Mouse (Mus musculus) neural tube, embryonic 15.5 days (tissue): ENCODE results near the gene Srsf11. TPM values are rescaled to one million over a fixed set of nuclear protein-coding genes. Genes with fewer than 3 reads are reported as not detected.
A peak's percentile ranks its signal among the peaks of the same experiment; 100 is the strongest.

Source experiments
- ATAC-seq: fragments of 200-750 bp; cut with Nextera tagmentation; 2 replicates; pipeline ENCODE4 v1.8.0; 2017; ENCODE audit warnings: mild to moderate bottlenecking, moderate TSS enrichment, moderate library complexity; ENCODE audit not compliant: low FRiP score
- H3K27ac ChIP-seq: fragments of 300-500 bp; sonication (generic); replicated peaks from 2 replicates; pipeline ENCODE4 v1.5.1; 2015; ENCODE audit warnings: mild to moderate bottlenecking, inconsistent platforms
- H3K27me3 ChIP-seq: fragments of 300-500 bp; sonication (generic); replicated peaks from 2 replicates; pipeline ENCODE4 v1.6.1; 2015; ENCODE audit warnings: inconsistent platforms
- H3K36me3 ChIP-seq: fragments of 300-500 bp; sonication (generic); 2 replicates; pipeline ENCODE4 v1.6.1; 2015; ENCODE audit warnings: inconsistent platforms
- H3K4me1 ChIP-seq: fragments of 300-500 bp; sonication (generic); 2 replicates; pipeline ENCODE4 v1.6.1; 2015; ENCODE audit warnings: inconsistent platforms
- H3K4me2 ChIP-seq: fragments of 300-500 bp; sonication (generic); 2 replicates; pipeline ENCODE4 v1.6.1; 2015; ENCODE audit warnings: inconsistent platforms, mild to moderate bottlenecking, moderate library complexity
- H3K4me3 ChIP-seq: fragments of 300-500 bp; sonication (generic); replicated peaks from 2 replicates; pipeline ENCODE4 v1.5.1; 2015; ENCODE audit warnings: mild to moderate bottlenecking, inconsistent platforms
- H3K9ac ChIP-seq: fragments of 300-500 bp; sonication (generic); replicated peaks from 2 replicates; pipeline ENCODE4 v1.6.1; 2015; ENCODE audit warnings: mild to moderate bottlenecking, inconsistent platforms
- H3K9me3 ChIP-seq: fragments of 300-500 bp; sonication (generic); replicated peaks from 2 replicates; pipeline ENCODE4 v1.6.1; 2016; ENCODE audit warnings: inconsistent platforms
- WGBS: fragments of 180-500 bp; shearing (Covaris S2); methylation state at CpG from one replicate; pipeline ENCODE4 v1.1.7; 2015; ENCODE audit warnings: mixed read lengths; 5-methylcytosine and 5-hydroxymethylcytosine counted together
- polyA plus RNA-seq: library from polyadenylated mRNA; unstranded; fragments of >200 nt; fragmentation: Nextera tagmentation; extraction: Ambion mirVana; gene quantifications from 2 replicates; pipeline ENCODE4 v1.2.1, GENCODE M21; 2015

Srsf11 gene
- 228 and 246 TPM in 2 replicates for polyA plus RNA-seq

GRCm38 (mm10) chr3:158036329-158036988, at the start of gene Srsf11, which contains the start of gene Lrrc40:
Gene Srsf11, minus strand, starts transcription at chr3:158036639.
Gene Lrrc40, plus strand, starts transcription at chr3:158036662.
- ATAC-seq: peak; percentile 96
- Histone ChIP-seq H3K27me3 (no peaks in the 10 kb centered on the region), H3K27ac (peak within 1 kb of the TSS; percentile 85), H3K9ac (peak within 1 kb of the TSS; percentile 90), H3K36me3 (no peaks in the 10 kb centered on the region), H3K4me1 (peaks cover 34% of the 10 kb centered on the region), H3K9me3 (no peaks in the 10 kb centered on the region), H3K4me2 (peak within 1 kb of the TSS; percentile 71), H3K4me3 (peak within 1 kb of the TSS; percentile 90)
- WGBS: under 1% methylated on average over 55 of the region's 55 CpGs

DNA sequence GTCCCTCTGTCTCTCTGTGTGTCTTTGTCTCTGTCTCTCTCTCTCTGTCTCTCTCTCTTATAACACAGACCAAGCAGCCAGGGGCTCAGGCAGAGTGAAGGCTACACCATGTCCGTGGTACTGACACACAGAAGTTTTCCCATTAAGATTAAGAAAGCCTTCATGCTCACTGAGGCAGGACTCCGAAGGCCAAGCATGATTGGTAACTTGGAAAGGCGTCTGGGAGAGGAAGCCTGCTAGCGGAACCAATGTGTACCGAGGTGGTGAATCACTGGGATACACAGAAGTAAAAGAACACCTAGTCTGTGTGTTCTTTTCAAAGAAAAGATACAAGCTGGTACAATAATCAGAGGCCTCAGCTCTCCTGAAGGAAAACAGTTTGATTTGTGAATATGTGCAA, 41.4 kb upstream of the Srsf11 start:
- Histone ChIP-seq H3K4me3 (no peak overlapping the region), H3K27ac (no peak overlapping the region), H3K4me1 (no peaks in the 10 kb centered on the region), H3K36me3 (no peaks in the 10 kb centered on the region; the same call in 1 of the 2 replicates), H3K27me3 (no peaks in the 10 kb centered on the region), H3K9ac (no peak overlapping the region), H3K4me2 (no peak overlapping the region), H3K9me3 (no peaks in the 10 kb centered on the region)
- no peak for ATAC-seq
- 77% methylated on average over 5 of the region's 5 CpGs for WGBS

- Histone ChIP-seq H3K27ac (no peak overlapping the region), H3K9ac (no peak overlapping the region), H3K4me1 (no peaks in the 10 kb centered on the region), H3K4me3 (no peak overlapping the region), H3K4me2 (no peak overlapping the region), H3K27me3 (no peaks in the 10 kb centered on the region), H3K36me3 (no peaks in the 10 kb centered on the region; the same call in 1 of the 2 replicates), H3K9me3 (no peaks in the 10 kb centered on the region)
- ATAC-seq: no peak
- WGBS: 39% methylated on average over 1 of the region's 1 CpGs
These were observed 40.9 kb upstream of the Srsf11 start for GRCm38 (mm10) chr3:158077380-158077772.

GRCm38 (mm10) chr3:158076685-158077379, 40.4 kb upstream of the Srsf11 start:
- H3K36me3 ChIP-seq: no peaks in the 10 kb centered on the region; the same call in 1 of the 2 replicates
- no peak for ATAC-seq
- H3K4me1 ChIP-seq: no peaks in the 10 kb centered on the region
- no peaks in the 10 kb centered on the region for H3K27me3 ChIP-seq
- H3K9ac ChIP-seq: no peak overlapping the region
- H3K4me2 ChIP-seq: no peak overlapping the region
- H3K4me3 ChIP-seq: no peak overlapping the region
- no peaks in the 10 kb centered on the region for H3K9me3 ChIP-seq
- 44% methylated on average over 4 of the region's 4 CpGs for WGBS
- no peak overlapping the region for H3K27ac ChIP-seq

DNA sequence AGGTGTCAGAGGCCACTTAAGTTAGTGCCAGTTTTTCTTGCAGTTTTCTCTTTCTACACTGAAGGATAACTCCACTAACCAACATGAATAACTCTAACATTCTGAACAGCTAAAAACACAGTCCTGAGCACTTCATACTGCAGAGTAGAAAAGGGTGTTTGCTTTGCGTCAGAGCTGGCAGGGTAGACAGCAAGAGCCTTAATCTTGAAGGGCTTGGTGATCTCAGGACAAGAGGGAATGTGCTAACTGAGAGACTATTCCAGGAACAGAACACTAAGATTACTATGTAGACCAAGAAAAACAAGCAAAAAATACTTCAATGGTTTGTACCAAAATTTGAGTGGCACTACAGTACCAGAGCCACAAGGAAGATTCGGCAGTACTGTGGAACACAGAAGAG, 38.6 kb upstream of the Srsf11 start:
- no peak overlapping the region for H3K4me2 ChIP-seq
- no peaks in the 10 kb centered on the region for H3K9me3 ChIP-seq
- WGBS: 93% methylated on average over 2 of the region's 2 CpGs
- H3K27ac ChIP-seq: no peak overlapping the region
- no peaks in the 10 kb centered on the region for H3K4me1 ChIP-seq
- no peaks in the 10 kb centered on the region for H3K27me3 ChIP-seq
- H3K4me3 ChIP-seq: no peak overlapping the region
- ATAC-seq: no peak
- H3K9ac ChIP-seq: no peak overlapping the region
- no peaks in the 10 kb centered on the region; the same call in 1 of the 2 replicates for H3K36me3 ChIP-seq

- 65% methylated on average over 9 of the region's 9 CpGs for WGBS
- H3K4me1 ChIP-seq: no peaks in the 10 kb centered on the region
- ATAC-seq: no peak
- no peak overlapping the region for H3K4me2 ChIP-seq
- H3K27me3 ChIP-seq: no peaks in the 10 kb centered on the region
- H3K9me3 ChIP-seq: no peaks in the 10 kb centered on the region
- H3K9ac ChIP-seq: no peak overlapping the region
- H3K4me3 ChIP-seq: no peak overlapping the region
- H3K36me3 ChIP-seq: peaks cover 7% of the 10 kb centered on the region
- no peak overlapping the region for H3K27ac ChIP-seq
These were observed 32.3 kb upstream of the Srsf11 start for GRCm38 (mm10) chr3:158068613-158069263.

DNA sequence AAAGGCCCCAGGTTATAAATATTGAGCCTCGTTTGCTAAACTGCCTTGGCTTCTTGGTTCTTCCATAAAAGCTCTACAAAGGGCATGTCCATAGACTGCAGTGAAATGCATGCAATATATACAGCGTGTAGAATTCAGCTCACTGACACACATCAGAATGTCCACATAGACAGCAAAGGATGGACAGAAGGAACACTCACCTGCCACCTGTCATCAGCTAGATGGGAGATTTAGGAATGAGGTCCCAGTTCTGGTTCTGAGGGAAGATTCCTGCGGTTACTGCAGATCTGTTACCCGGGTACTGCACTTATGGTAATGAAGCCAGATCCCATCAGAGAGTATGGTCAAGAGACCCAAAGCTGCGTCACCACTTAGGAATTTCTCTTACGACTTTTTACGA, 31.5 kb upstream of the Srsf11 start:
- Histone ChIP-seq H3K9ac (no peak overlapping the region), H3K4me2 (no peak overlapping the region), H3K27ac (no peak overlapping the region), H3K4me1 (no peaks in the 10 kb centered on the region), H3K27me3 (no peaks in the 10 kb centered on the region), H3K9me3 (no peaks in the 10 kb centered on the region), H3K4me3 (no peak overlapping the region), H3K36me3 (peaks cover 7% of the 10 kb centered on the region)
- no peak for ATAC-seq
- WGBS: 83% methylated on average over 7 of the region's 7 CpGs

DNA sequence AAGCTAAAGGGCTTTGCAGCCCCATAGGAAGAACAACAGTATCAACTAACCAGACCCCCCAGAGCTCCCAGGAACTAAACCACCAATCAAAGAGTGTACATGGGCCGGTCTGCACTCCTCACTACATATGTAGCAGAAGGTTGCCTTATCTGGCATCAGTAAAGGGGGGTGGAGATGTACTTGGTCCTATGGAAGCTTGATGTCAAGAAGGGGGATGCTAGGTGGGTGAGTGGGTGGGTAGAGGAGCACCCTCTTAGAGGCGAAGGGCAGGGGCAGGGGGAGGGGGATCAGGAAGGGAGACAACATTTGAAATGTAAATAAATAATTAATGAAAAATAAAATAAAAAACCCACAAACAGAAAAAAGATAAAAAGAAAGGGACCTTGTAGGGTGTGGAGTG, 28.8 kb upstream of the Srsf11 start:
- Histone ChIP-seq H3K4me1 (no peaks in the 10 kb centered on the region), H3K27me3 (no peaks in the 10 kb centered on the region), H3K9ac (no peak overlapping the region), H3K36me3 (peaks cover 7% of the 10 kb centered on the region), H3K4me3 (no peak overlapping the region), H3K9me3 (no peaks in the 10 kb centered on the region), H3K27ac (no peak overlapping the region), H3K4me2 (no peak overlapping the region)
- no peak for ATAC-seq
- WGBS: 99% methylated on average over 2 of the region's 2 CpGs

DNA sequence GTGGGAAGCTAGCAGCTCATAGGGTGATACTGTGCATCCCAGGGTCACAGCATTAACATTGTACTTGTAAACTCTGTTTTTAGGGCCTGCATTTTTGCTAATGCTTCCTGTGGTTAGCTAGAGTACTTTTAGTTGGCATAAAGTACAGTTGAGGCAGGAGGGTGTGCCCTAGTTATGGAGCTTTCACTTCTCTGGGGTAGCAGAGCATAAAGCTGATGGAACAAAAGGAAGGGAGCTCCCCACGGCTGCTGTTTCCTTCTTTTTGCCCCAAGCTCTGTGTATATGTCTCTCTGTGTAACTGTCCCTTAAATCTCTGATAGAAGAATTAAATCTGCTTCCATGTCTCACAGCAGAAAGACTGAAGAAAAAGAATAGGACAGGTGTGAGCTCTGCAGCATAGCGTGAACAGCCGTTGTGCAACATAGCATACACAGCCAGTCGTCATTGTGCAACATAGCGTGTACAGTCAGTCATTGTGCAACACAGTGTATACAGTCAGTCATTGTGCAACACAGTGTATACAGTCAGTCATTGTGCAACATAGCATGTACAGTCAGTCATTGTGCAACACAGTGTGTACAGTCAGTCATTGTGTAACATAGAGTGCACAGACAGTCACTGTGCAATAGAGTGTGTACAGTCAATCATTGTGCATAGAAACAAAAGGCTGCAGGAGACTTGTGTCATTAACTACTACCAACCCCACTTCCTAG, 25.5 kb upstream of the Srsf11 start:
- Histone ChIP-seq H3K4me2 (no peak overlapping the region), H3K9ac (no peak overlapping the region), H3K36me3 (peaks cover 22% of the 10 kb centered on the region), H3K9me3 (no peaks in the 10 kb centered on the region), H3K27me3 (no peaks in the 10 kb centered on the region), H3K4me3 (no peak overlapping the region), H3K27ac (no peak overlapping the region), H3K4me1 (no peaks in the 10 kb centered on the region)
- 91% methylated on average over 5 of the region's 5 CpGs for WGBS
- no peak for ATAC-seq

- no peak for ATAC-seq
- 96% methylated on average over 2 of the region's 2 CpGs for WGBS
- Histone ChIP-seq H3K27ac (no peak overlapping the region), H3K9ac (no peak overlapping the region), H3K36me3 (peaks cover 33% of the 10 kb centered on the region), H3K27me3 (no peaks in the 10 kb centered on the region), H3K4me1 (no peaks in the 10 kb centered on the region), H3K9me3 (no peaks in the 10 kb centered on the region), H3K4me3 (no peak overlapping the region), H3K4me2 (no peak overlapping the region)
These were observed 24.3 kb upstream of the Srsf11 start for GRCm38 (mm10) chr3:158060621-158061291.

DNA sequence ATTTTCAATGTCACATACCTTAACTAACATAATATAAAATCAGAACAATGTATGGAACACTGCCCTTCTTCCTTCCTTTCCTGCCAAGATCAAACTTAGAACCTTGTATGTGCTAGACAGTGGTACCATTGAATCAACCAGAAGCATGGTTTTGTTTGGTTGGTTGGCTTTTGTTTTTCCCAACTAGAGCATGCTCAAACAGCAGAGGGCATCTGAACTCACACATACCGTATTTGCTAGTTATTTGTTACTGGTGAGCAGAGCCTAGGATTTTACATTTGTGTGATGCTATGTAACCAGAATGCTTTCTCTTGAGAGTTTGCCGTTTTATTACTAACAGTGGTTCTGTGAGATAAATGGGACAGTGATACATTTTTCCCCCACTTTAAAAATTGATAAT, 13.1 kb upstream of the Srsf11 start:
- Histone ChIP-seq H3K36me3 (peaks cover 14% of the 10 kb centered on the region; the same call in 1 of the 2 replicates), H3K4me3 (no peak overlapping the region), H3K4me2 (no peak overlapping the region), H3K9ac (no peak overlapping the region), H3K4me1 (no peaks in the 10 kb centered on the region), H3K9me3 (no peaks in the 10 kb centered on the region), H3K27me3 (no peaks in the 10 kb centered on the region), H3K27ac (no peak overlapping the region)
- 78% methylated on average over 2 of the region's 2 CpGs for WGBS
- no peak for ATAC-seq
